Mouse (Mus musculus) olfactory bulb, adult 2 months (tissue): Measurements from ENCODE around the gene Fat3.

ENCODE experiments used
- CTCF ChIP-seq: fragments of 200-500 bp; IDR thresholded peaks from 2 replicates; pipeline ENCODE4 v1.5.1; 2012; ENCODE audit warnings: low read depth, mild to moderate bottlenecking, low read length, moderate library complexity; ENCODE audit not compliant: insufficient read depth
- POLR2A ChIP-seq: fragments of 200-500 bp; IDR thresholded peaks from 2 replicates; pipeline ENCODE4 v1.6.1; 2012; ENCODE audit warnings: mild to moderate bottlenecking, low read depth, low read length, moderate library complexity; ENCODE audit not compliant: insufficient read depth

GRCm38 (mm10) chr9:15937837-15938514 lies 563.1 kb downstream of the Fat3 start:
- TF ChIP-seq CTCF (no peak), POLR2A (no peak)
